Mouse (Mus musculus) heart, adult 8-10 months (tissue): ENCODE measurements around the gene Chadl. TPM values are rescaled to one million over a fixed set of nuclear protein-coding genes. Genes with fewer than 3 reads are reported as not detected.

ENCODE experiments used
- total RNA-seq, 4 experiments: library from RNA; stranded (reverse); gene quantifications; 2 replicates each; pipeline ENCODE4 v1.2.4; 2022

The Chadl gene
- total RNA-seq, 4 experiments from 2014 or later, result 0.66 to 2.6 (median 1.3) TPM

Other genes starting within 250 kb of the Chadl start
- gene Rbx1, start 231.0 kb downstream of the Chadl start, total RNA-seq, result 100 to 1,000 TPM; 105 to 114 (median 113) TPM
- 10 to 100 TPM; 40.2 to 48.8 (median 46.7) TPM for gene Ep300, start 111.9 kb downstream of the Chadl start, total RNA-seq
- gene L3mbtl2, start 33.4 kb downstream of the Chadl start, total RNA-seq, result 10 to 100 TPM; 10.6 to 17.0 (median 12.9) TPM
- 10 to 100 TPM; 61.4 to 72.3 (median 65.5) TPM for gene Zc3h7b, start 47.8 kb upstream of the Chadl start, total RNA-seq
- 10 to 100 TPM; 25.4 to 28.6 (median 27.1) TPM for gene Rangap1, start 48.2 kb upstream of the Chadl start, total RNA-seq
- 100 to 1,000 TPM; 125 to 157 (median 155) TPM for gene Tef, start 105.1 kb upstream of the Chadl start, total RNA-seq
- 100 to 1,000 TPM in 1 of 4 experiments, 10 to 100 TPM in 3; 50.6 to 129 (median 74.7) TPM for gene Tob2, start 161.5 kb upstream of the Chadl start, total RNA-seq
- 10 to 100 TPM; 31.9 to 39.3 (median 33.9) TPM for gene Phf5a, start 174.6 kb upstream of the Chadl start, total RNA-seq
- 1,000 to 10,000 TPM; 2,119 to 2,448 (median 2,260) TPM for gene Aco2, start 175.0 kb upstream of the Chadl start, total RNA-seq
- 10 to 100 TPM in 1 of 4 experiments, 1 to 10 TPM in 3; 7.6 to 10.3 (median 9.6) TPM for gene Polr3h, start 229.0 kb upstream of the Chadl start, total RNA-seq
- 100 to 1,000 TPM in 1 of 4 experiments, 10 to 100 TPM in 3; 64.7 to 103 (median 72.9) TPM for gene Csdc2, start 239.5 kb upstream of the Chadl start, total RNA-seq